20 mouse cellular contexts compared by ENCODE assay signal in genomic region chr6:61080661-61081060, GRCm38 (mm10).
"Had no signal": no experiment of that assay in that cellular context is flagged by ENCODE, and none has a peak within 500 bp of the region (broad histone marks: within the 10 kb centered on the region; RNA-seq: fewer than 3 reads in every experiment).

No protein-coding gene starts in this region.

- H3K4me2 ChIP-seq: limb, embryonic 13.5 days; liver, embryonic 13.5 days; neural tube, embryonic 13.5 days; stomach, embryonic 15.5 days had no signal

- H3K4me1 ChIP-seq: liver, embryonic 13.5 days; stomach, embryonic 15.5 days had no signal

- H3K4me3 ChIP-seq: left cerebral cortex, adult 2 months; limb, embryonic 13.5 days; liver, embryonic 13.5 days; myocyte; neural tube, embryonic 13.5 days; stomach, embryonic 15.5 days had no signal

- H3K36me3 ChIP-seq: limb, embryonic 13.5 days; liver, embryonic 13.5 days; neural tube, embryonic 13.5 days; stomach, embryonic 15.5 days had no signal

- DNase-seq: kidney, adult 2 months; kidney, postnatal 36 days; layer of hippocampus, postnatal 36 days; left cerebral cortex, postnatal 4 days; liver; liver, embryonic 13.5 days; lung, adult 2 months; lung, postnatal 14 days; lung, postnatal 4 days; retina, postnatal 1 day; right cerebral cortex, postnatal 25 days; spleen, adult 18-20 months; thymus, postnatal 25 days had no signal

- H3K27me3 ChIP-seq: limb, embryonic 13.5 days; liver, embryonic 13.5 days; neural tube, embryonic 13.5 days; stomach, embryonic 15.5 days had no signal

- H3K9me3 ChIP-seq: limb, embryonic 13.5 days; liver, embryonic 13.5 days; neural tube, embryonic 13.5 days; stomach, embryonic 15.5 days had no signal

- H3K27ac ChIP-seq: kidney, postnatal 0 days; left cerebral cortex, adult 2 months; limb, embryonic 13.5 days; liver, embryonic 13.5 days; neural tube, embryonic 13.5 days; stomach, embryonic 15.5 days had no signal

- ATAC-seq: intestine, postnatal 0 days had no signal

- H3K9ac ChIP-seq: limb, embryonic 13.5 days; liver, embryonic 13.5 days; neural tube, embryonic 13.5 days; stomach, embryonic 15.5 days had no signal
